Mouse (Mus musculus): Measurements from ENCODE around the gene Idh2.

DNA sequence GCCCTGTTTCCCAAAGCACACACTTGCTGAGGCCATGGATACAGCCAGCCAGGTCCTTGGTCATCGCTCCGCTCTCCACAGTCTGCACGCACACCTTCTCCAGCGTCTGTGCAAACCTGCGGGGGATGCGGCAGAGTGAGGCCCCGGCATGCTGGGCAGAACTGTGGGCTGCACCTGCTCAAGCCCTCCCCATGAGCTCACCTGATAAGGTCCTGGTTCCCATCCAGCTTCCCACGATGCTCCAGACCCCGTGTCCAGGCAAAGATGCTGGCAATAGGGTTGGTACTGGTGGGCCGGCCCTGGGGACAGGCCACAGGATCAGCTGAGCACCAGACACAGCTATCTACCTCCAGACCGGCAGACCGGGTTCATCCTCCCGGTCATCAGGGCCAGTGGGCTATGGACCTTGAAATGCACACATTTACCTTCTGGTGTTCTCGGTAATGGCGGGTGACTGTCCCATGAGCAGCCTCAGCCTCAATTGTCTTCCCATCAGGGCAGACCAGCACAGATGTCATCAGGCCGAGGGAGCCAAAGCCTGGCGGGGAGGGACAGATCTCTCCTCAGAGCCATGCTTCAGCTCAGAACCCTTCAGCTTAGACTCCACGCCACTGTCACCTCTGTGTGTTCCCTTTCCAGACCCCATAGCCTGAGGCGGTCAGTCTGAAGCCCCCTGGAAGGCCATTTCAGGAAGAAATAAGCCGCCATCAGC, 19.4 kb downstream of the Idh2 start:
- TF ChIP-seq EP300 (IDR thresholded peaks at IDR 0.05; ENCODE audit: low read depth) (no peak), CTCF (IDR thresholded peaks at IDR 0.05; ENCODE audit: low read depth) (no peak)

Data from liver, postnatal 0 days (tissue).